Mouse (Mus musculus) heart, embryonic 16.5 days (tissue): ENCODE measurements around the gene Exosc9. TPM values are rescaled to one million over a fixed set of nuclear protein-coding genes. Genes with fewer than 3 reads are reported as not detected.

ENCODE experiments used
- ATAC-seq: fragments of 200-750 bp; cut with Nextera tagmentation; replicated peaks from 2 replicates; pipeline ENCODE4 v1.8.0; 2017; ENCODE audit warnings: moderate number of reproducible peaks; ENCODE audit not compliant: insufficient read depth, low FRiP score; ENCODE audit errors: extremely low read depth
- H3K27ac ChIP-seq: fragments of 300-500 bp; sonication (generic); 2 replicates; pipeline ENCODE4 v1.5.1; 2014; ENCODE audit warnings: mild to moderate bottlenecking, low read length, control low read depth, moderate library complexity
- H3K27me3 ChIP-seq: fragments of 300-500 bp; sonication (generic); 2 replicates; pipeline ENCODE4 v1.6.1; 2014; ENCODE audit warnings: low read length, mixed read lengths; ENCODE audit not compliant: control insufficient read depth, insufficient read depth
- H3K36me3 ChIP-seq: fragments of 300-500 bp; sonication (generic); 2 replicates; pipeline ENCODE4 v1.6.1; 2014; ENCODE audit not compliant: control insufficient read depth, insufficient read depth
- H3K4me1 ChIP-seq: fragments of 300-500 bp; sonication (generic); 2 replicates; pipeline ENCODE4 v1.6.1; 2014; ENCODE audit warnings: low read length, mixed read lengths; ENCODE audit not compliant: control insufficient read depth, insufficient read depth
- H3K4me2 ChIP-seq: fragments of 300-500 bp; sonication (generic); 2 replicates; pipeline ENCODE4 v1.6.1; 2014; ENCODE audit warnings: low read depth, mild to moderate bottlenecking, control low read depth, low read length
- H3K4me3 ChIP-seq: fragments of 300-500 bp; sonication (generic); 2 replicates; pipeline ENCODE4 v1.5.1; 2014; ENCODE audit warnings: mild to moderate bottlenecking, control low read depth, low read length
- H3K9ac ChIP-seq: fragments of 300-500 bp; sonication (generic); 2 replicates; pipeline ENCODE4 v1.6.1; 2014; ENCODE audit warnings: low read length, control low read depth
- H3K9me3 ChIP-seq: fragments of 300-500 bp; sonication (generic); replicated peaks from 2 replicates; pipeline ENCODE4 v1.6.1; 2016; ENCODE audit warnings: low read length; ENCODE audit not compliant: control insufficient read depth
- WGBS: fragments of 180-500 bp; shearing (Covaris S2); extraction: QIAGEN DNeasy Blood & Tissue Kit; methylation state at CpG from one replicate; pipeline ENCODE4 v1.1.7; 2014; 5-methylcytosine and 5-hydroxymethylcytosine counted together
- polyA plus RNA-seq: library from polyadenylated mRNA; unstranded; fragments of >200 nt; fragmentation: Nextera tagmentation; extraction: Ambion mirVana; gene quantifications from 2 replicates; pipeline ENCODE4 v1.2.1, GENCODE M21; 2015

Gene Exosc9
- polyA plus RNA-seq, 1 experiment from 2014 or later: 55.5 TPM

DNA sequence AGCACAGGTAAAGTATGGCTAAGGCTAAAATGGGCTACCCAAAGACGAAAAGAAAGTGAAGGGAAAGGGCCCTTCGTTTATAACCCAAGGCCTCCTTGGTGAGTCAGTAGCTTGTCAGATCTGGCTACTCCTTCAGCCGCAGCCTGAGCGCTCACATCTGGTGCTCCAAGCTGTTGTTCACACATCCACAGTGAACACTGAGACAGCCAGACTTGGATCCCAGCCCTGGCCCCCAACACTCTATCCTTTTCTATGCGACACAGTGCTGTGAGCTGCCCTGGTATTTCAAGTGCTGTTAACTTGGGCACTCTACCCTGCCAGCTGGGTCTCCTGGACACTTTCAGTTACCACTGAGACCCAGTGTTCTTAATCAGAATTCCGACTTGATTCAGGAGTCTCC is 22.1 kb upstream of the Exosc9 start:
- 30% methylated on average over 6 of the region's 6 CpGs for WGBS
- Histone ChIP-seq H3K27me3 (no peaks in the 10 kb centered on the region), H3K4me2 (peak overlapping the region; percentile 37)

DNA sequence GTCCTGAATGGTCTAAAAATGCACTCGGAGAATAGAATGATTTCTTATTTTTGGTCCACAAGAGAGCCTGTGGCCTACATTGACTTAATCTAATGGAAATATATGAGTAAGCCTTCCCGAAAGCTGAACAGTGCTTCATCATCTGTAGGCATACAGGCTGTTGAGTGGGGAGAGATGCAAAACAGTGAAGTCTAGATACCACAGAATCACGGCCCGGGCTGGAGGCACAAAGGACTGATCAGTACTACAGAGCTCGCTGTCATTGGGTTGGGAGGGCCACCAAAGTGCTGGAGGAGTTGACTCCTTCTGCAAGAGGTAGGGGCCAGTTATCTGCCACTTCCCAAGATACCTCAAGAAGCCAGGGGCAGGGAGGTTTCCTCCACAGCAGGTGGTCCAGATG is 21.6 kb upstream of the Exosc9 start:
- peak; percentile 47; the same call in 1 of the 2 replicates for ATAC-seq
- H3K9me3 ChIP-seq: no peaks in the 10 kb centered on the region
- peak overlapping the region; percentile 37 for H3K4me2 ChIP-seq
- peaks cover 26% of the 10 kb centered on the region for H3K4me1 ChIP-seq
- no peaks in the 10 kb centered on the region for H3K27me3 ChIP-seq
- H3K9ac ChIP-seq: no peak overlapping the region
- WGBS: 32% methylated on average over 5 of the region's 5 CpGs
- no peaks in the 10 kb centered on the region for H3K36me3 ChIP-seq
- peak overlapping the region; percentile 8; the same call in 1 of the 2 replicates for H3K4me3 ChIP-seq
- peak overlapping the region; percentile 80 for H3K27ac ChIP-seq

More for the DNA sequence above, 22.1 kb upstream of the Exosc9 start:
- Histone ChIP-seq H3K9me3 (no peaks in the 10 kb centered on the region), H3K4me3 (peak overlapping the region; percentile 8; the same call in 1 of the 2 replicates), H3K9ac (0 out of 2 replicates have a peak overlapping the region, but pooled peaks have one; percentile 18), H3K4me1 (peaks cover 26% of the 10 kb centered on the region), H3K36me3 (no peaks in the 10 kb centered on the region), H3K27ac (peak overlapping the region; percentile 80)
- peak; percentile 90 for ATAC-seq

DNA sequence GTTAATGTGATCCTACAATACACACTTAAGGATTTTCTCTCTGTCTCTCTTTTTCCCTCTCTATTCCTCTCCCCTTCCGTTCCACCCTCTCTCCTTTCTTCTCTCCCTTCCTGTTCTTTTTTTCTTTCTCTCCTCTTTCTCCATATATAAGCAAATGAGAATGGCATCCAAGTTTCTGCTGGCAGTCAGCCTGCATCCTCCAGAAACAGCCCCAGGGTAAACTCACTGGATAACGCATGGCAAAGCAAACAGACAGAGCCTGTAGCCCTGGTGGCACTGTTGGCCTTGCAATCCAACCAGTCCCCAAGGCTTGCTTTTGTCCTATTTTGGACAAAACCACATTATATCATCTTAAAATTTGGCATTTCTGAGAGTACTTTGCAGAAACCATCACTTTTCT is 21.2 kb upstream of the Exosc9 start:
- peak overlapping the region; percentile 37 for H3K4me2 ChIP-seq

DNA sequence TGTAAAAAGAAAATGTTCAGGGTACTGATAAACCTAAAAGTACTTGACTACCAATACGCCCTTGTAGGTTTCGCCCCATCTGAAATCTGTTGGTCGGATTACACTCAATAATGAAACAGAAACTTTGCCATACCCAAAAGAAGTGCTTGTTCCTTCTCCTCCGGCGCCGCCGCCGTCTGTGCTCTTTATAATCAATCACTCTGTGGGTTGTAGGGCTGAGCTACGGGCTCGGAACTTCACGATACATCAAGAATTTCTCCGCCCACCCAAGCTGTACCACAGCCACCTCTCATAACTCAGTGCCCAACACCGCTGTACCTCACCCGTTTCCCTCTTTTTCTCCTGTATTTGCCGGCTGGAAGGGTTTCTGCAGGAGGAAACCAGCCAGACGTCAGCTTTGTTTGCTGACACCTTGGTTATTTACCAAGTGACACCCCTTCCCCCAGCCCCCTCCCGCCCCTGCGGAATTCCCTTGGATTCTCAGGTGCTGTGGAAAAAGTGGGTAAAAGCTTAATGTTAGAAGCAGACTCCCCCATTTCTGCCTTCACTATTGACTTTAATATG is 20.3 kb upstream of the Exosc9 start:
- peak overlapping the region; percentile 55 for H3K4me2 ChIP-seq
- no peaks in the 10 kb centered on the region for H3K27me3 ChIP-seq
- no peak overlapping the region for H3K27ac ChIP-seq
- WGBS: 9% methylated on average over 18 of the region's 18 CpGs
- H3K4me1 ChIP-seq: peaks cover 26% of the 10 kb centered on the region
- no peaks in the 10 kb centered on the region for H3K36me3 ChIP-seq
- H3K9me3 ChIP-seq: no peaks in the 10 kb centered on the region
- peak overlapping the region; percentile 36 for H3K4me3 ChIP-seq
- H3K9ac ChIP-seq: peak overlapping the region; percentile 39
- ATAC-seq: no peak

More for the DNA sequence above, 21.2 kb upstream of the Exosc9 start:
- no peaks in the 10 kb centered on the region for H3K9me3 ChIP-seq
- 47% methylated on average over 2 of the region's 2 CpGs for WGBS
- H3K36me3 ChIP-seq: no peaks in the 10 kb centered on the region
- ATAC-seq: no peak
- peaks cover 26% of the 10 kb centered on the region for H3K4me1 ChIP-seq
- H3K4me3 ChIP-seq: no peak overlapping the region
- H3K9ac ChIP-seq: no peak overlapping the region
- H3K27me3 ChIP-seq: no peaks in the 10 kb centered on the region
- H3K27ac ChIP-seq: peak overlapping the region; percentile 80

DNA sequence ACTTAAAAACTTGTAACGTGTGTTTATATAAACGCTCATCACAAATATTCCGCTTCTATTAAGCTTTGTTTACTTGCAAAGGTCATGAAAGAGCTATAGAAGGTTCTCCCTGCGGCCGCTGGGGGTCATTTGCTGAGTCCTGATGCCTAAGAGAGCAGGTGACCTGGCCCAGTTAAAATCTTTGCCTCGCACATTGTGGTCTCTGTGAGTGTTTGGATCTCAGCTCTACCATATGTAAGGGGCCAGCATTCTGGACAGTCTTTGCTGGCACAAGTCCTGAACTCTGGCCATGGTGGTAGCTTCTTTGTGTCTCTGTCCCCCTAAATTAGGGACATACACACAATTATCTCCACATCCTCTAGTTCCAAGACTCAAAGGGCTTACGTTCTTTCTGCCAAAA is 19.7 kb upstream of the Exosc9 start:
- Histone ChIP-seq H3K4me3 (no peak overlapping the region), H3K9me3 (no peaks in the 10 kb centered on the region), H3K4me1 (peaks cover 26% of the 10 kb centered on the region), H3K9ac (no peak overlapping the region; the same call in 1 of the 2 replicates), H3K4me2 (peak overlapping the region; percentile 55; the same call in 1 of the 2 replicates), H3K27ac (no peak overlapping the region), H3K27me3 (no peaks in the 10 kb centered on the region), H3K36me3 (no peaks in the 10 kb centered on the region)
- WGBS: 56% methylated on average over 7 of the region's 7 CpGs
- ATAC-seq: no peak

DNA sequence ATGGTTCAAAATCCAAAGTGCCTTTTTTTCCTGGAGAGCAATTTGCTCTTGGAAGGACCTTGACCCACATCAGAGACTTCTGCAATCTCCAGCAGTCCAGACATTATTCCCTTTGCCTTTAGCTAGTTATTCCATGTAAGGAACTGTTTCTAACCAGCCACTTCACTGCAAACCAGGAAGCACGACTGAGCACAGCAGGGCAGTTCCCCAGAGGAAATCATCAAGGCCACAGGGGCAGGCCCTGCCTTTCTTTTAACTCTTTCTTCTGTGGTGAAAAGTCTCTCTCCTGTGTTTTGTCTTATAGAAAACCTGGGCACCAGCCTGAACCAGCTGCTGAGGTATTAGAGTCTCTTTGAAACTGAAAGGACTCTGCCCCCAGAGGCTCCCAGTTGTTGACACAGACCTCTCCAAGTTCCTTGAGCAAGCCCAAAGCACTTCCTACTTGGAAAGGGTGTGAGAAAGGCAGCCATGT is 19.2 kb upstream of the Exosc9 start:
- Histone ChIP-seq H3K9ac (no peak overlapping the region; the same call in 1 of the 2 replicates), H3K9me3 (no peaks in the 10 kb centered on the region), H3K27ac (no peak overlapping the region), H3K36me3 (no peaks in the 10 kb centered on the region), H3K4me2 (no peak overlapping the region; the same call in 1 of the 2 replicates), H3K4me3 (no peak overlapping the region), H3K4me1 (peaks cover 26% of the 10 kb centered on the region), H3K27me3 (0 out of 2 replicates have a peak, but pooled peaks cover under 1% of the 10 kb centered on the region)
- ATAC-seq: no peak
- 7% methylated on average over 1 of the region's 1 CpGs for WGBS

DNA sequence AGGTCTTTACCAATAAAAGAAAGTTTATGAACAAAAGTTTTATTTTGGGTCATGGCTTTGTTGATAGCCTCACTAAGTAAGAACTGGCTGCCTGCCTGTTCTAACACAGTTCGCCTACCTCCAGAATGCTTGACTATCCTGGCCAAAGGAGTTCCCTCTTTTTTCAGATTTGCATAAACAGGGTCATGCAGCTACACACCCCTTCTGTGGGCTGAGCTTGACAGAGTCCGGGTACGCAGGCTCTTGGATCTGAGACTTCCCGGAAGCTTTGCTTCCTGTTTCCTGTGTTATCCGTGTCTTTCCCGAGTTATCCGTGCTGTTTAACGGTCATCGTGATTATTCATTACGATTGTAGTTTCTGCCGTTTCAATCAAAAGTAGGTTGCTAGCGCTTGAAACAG is 16.4 kb upstream of the Exosc9 start:
- WGBS: 75% methylated on average over 12 of the region's 12 CpGs
- Histone ChIP-seq H3K4me3 (no peak overlapping the region), H3K36me3 (no peaks in the 10 kb centered on the region), H3K4me1 (peaks cover 16% of the 10 kb centered on the region), H3K4me2 (no peak overlapping the region), H3K9me3 (no peaks in the 10 kb centered on the region), H3K27me3 (0 out of 2 replicates have a peak, but pooled peaks cover 2% of the 10 kb centered on the region), H3K9ac (no peak overlapping the region), H3K27ac (no peak overlapping the region)
- no peak for ATAC-seq

DNA sequence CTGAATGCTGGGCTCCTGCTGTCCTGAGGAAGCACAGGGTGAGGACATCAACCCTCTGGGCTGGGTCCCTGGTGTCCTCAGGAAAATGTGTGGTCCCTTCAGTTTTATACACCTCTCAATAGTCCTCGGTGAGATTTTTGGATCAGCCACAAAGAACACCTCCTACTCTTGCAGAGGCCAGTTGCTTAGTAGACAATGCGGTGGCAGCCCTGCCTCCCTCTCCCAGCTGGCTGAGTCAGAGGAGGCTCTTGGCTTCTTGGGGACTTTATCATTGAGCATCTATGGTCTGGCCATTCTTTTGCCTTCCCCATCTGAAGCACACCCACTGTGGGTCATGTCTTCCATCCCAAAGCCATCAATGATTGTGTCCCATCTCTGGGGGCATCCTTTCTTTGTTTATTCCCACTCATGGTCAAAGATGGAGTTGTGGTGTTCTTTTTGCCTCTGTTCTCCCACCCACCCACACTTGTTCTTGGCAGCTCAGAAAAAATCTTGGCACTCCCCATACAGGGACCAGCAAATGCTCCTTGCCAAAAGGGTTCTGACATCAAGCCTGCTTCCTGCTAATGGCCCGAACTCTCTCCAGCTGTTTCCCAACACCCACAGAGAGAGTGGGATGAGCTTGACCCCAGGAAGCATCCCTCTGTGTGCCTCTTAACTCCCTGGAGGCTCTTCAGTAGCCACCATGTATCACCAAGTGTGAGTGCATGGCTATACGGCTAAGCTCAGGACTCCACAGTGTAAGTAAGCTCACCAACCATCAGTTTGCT is 14.5 kb upstream of the Exosc9 start:
- no peak for ATAC-seq
- no peak overlapping the region for H3K4me3 ChIP-seq
- peaks cover 6% of the 10 kb centered on the region for H3K4me1 ChIP-seq
- H3K27ac ChIP-seq: no peak overlapping the region
- WGBS: 64% methylated on average over 4 of the region's 4 CpGs
- H3K9ac ChIP-seq: no peak overlapping the region
- H3K36me3 ChIP-seq: no peaks in the 10 kb centered on the region
- no peak overlapping the region for H3K4me2 ChIP-seq
- H3K27me3 ChIP-seq: 0 out of 2 replicates have a peak, but pooled peaks cover 2% of the 10 kb centered on the region
- no peaks in the 10 kb centered on the region for H3K9me3 ChIP-seq

DNA sequence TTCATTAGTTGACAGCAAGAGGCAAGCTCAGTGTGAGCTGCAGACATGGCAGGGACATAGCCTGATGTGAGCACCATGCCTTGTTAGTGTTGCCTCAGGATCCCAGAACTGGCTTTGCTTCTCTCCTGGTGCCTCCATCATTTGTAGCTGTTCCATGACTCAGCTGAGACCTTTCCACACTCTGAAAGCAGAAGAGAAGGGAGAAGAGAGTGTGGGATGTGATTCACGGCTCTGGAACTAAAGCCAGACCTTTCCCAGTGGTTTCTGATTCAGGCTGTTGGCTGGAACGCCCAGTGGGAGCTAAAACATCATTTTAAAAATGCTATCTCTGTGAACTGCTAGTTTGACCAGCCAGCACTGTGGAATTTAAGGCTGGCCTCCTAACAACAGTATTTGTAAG is 11.7 kb upstream of the Exosc9 start:
- no peak overlapping the region for H3K9ac ChIP-seq
- no peak overlapping the region for H3K4me2 ChIP-seq
- H3K9me3 ChIP-seq: no peaks in the 10 kb centered on the region
- H3K27me3 ChIP-seq: 0 out of 2 replicates have a peak, but pooled peaks cover 2% of the 10 kb centered on the region
- H3K4me1 ChIP-seq: no peaks in the 10 kb centered on the region
- 49% methylated on average over 2 of the region's 2 CpGs for WGBS
- ATAC-seq: no peak
- H3K36me3 ChIP-seq: no peaks in the 10 kb centered on the region
- no peak overlapping the region for H3K4me3 ChIP-seq
- H3K27ac ChIP-seq: no peak overlapping the region
